Mouse (Mus musculus) urinary bladder, adult 18-20 months (tissue): ENCODE data around the gene Cd209c.

Source experiments
- DNase-seq, 2 experiments: peaks; one replicate each; pipeline ENCODE4 v3.0.0; 2022; ENCODE audit warnings: low spot score in 2 of 2, mixed read lengths in 2 of 2

Gene Cd209c

DNA sequence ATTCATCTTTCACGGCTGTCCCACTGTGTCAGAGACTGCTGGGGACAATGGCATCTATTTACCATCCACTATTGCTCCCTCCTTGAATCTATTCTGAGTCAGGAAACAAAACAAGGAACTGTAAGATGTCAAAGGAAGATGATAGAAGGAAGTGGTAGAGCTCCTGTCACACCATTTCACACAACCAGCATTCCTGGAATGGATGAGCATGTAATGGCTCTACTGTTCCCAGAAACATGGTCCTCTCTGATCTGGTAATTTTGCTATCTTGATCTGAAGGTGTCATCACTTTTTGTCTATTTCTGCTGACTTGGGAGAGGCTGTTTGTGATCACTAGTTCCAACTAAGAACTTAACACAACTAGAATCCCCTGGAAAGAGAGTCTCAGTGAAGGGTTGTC is at the start of gene Cd209c:
Gene Cd209c (minus strand): TSS at position 101 of the 400 bp plus-strand sequence.
- no peak for DNase-seq

DNA sequence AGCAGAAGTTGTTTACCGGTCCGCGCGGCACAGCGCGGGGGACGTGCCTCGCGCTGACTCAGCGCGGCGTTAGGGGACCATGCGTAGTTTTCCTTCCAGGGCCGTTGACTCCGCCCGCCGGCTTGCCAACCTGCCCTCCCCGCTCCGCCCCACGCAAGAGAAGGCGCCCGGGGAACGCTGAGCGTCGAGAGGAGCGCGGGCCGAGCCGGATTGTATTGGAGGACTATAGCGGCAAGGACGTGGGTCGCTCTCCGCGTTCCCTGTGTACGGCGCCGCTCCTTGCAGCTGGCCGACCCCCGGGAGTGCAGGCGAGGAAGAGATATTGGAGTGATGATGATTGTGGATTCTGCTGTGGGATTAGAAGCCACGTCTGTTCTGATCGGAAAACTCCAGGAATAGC is 39.7 kb upstream of the Cd209c start:
- DNase-seq: no peak

DNA sequence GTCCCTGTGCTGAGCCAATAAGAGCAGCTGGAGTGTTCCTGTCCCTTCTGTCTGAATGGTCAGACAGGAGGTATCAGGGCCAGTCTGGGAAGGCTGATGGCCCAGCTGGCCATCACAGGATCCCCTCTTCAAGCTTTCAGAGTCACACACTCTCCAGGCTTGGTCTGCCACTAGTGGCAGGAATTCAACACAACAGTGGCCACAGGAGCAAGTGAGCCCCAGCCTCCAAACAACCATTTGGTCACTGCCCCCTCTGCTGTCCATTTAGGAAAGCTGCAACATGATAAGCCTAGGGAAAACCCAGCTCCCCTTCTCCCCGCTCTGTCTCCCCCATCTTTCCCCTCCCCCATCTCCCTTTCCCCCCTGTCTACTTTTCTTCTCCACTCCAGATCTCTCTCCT is 1.5 kb upstream of the Cd209c start:
- DNase-seq: peak in 1 of 2 experiments; percentile 13

DNA sequence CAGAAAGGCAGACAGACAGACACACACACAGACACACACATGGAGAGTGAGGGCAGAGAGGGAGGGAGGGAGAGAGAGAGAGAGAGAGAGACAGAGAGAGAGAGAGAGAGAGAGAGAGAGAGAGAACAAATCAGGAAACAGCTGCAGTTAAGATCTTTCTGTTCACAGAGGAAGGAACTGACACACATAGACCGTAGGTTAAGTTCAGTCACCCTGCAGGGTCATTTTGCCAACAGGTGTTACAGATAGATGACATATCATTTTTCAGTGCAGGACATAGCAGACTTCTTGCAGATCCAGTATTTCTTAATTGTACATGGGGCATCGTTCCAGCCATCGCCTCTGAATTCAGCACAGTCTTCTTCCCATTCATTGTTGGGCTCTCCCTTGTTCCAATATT is 14.5 kb downstream of the Cd209c start:
- no peak for DNase-seq

GRCm38 (mm10) chr8:3926744-3927143 is 27.8 kb downstream of the Cd209c start, which contains the start of gene Cd209b:
Cd209b (minus strand) TSS chr8:3926844.
- DNase-seq: no peak
